8 mouse cellular contexts compared by ENCODE assay signal in the genomic region with DNA sequence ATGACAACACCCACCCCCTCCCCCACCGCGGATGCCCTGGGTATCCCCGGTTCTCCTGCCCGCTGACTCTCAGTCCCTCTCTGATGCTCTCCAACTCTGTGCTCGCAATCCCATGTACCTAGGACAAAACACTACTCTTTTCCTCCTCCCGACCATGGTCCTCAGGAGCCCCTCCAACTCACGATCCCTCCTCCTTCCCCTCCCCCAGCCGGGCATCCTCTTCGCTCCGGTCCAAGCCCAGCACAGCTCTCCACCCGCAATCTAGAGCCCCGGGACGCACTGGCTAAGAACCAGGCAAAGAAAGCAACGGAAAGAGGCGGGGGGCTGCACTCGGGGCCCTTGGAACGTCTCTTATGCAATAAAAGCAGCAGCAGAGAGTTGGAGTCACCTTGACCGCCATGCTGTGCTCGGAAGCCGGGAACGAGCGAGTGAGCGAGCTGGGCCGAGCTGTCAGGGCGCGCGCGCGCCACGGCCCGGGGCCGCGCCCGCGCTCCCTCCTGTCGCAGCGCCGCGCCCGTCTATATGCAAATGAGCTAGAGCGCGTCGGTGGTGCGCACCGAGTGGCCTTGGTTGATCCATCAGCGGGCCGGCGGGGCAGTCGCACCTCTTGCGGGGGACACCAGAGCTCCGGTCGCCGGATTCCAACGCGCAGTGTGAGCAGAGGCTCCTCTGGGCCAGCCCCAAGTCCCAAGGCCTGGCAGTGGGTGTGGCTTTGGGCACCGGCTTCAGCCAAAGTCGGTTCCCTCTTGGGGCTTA. TPM values are rescaled to one million over a fixed set of nuclear protein-coding genes. Genes with fewer than 3 reads are reported as not detected.
DNase-seq lines count a peak whose midpoint lies in the region; ATAC-seq lines count a peak whose summit lies in the region.

A gene (minus strand): TSS at position 625 of the 756 bp plus-strand sequence.

- no peaks in the 10 kb centered on the region for H3K9me3 ChIP-seq in hindbrain, embryonic 15.5 days

- H3K4me1 ChIP-seq in hindbrain, embryonic 15.5 days (replicated peaks): peaks cover 29% of the 10 kb centered on the region

- WGBS in hindbrain, embryonic 15.5 days: under 1% methylated on average over 57 of the region's 57 CpGs

- H3K4me2 ChIP-seq in hindbrain, embryonic 15.5 days: peak within 1 kb of the TSS; percentile 66

- H3K36me3 ChIP-seq in hindbrain, embryonic 15.5 days: no peaks in the 10 kb centered on the region

- H3K27me3 ChIP-seq in hindbrain, embryonic 15.5 days: no peaks in the 10 kb centered on the region

- ATAC-seq in hindbrain, embryonic 15.5 days (ENCODE audit: low FRiP score, low read depth): peak; percentile 95

- H3K27ac ChIP-seq in hindbrain, embryonic 15.5 days (replicated peaks): peak within 1 kb of the TSS; percentile 92

- peak within 1 kb of the TSS; percentile 80 for H3K4me3 ChIP-seq in hindbrain, embryonic 15.5 days

- H3K9ac ChIP-seq in hindbrain, embryonic 15.5 days: peak within 1 kb of the TSS; percentile 87

- peak; percentile 94 for DNase-seq in ZHBTc4 (ENCODE audit: low read depth, low spot score)
- DNase-seq in cerebellum, postnatal 4 days (ENCODE audit: low spot score in 2 of 2): peak; percentile 46 to 74
- peak; percentile 90 for DNase-seq in gastrocnemius, adult 18-20 months (ENCODE audit: low spot score)
- DNase-seq in left cerebral cortex, adult 11 months (ENCODE audit: low spot score): peak; percentile 51
- DNase-seq in lung, postnatal 4 days: peak; percentile 82 to 89
- DNase-seq in retina, postnatal 1 day: peak; percentile 92
- peak; percentile 60 to 76 for DNase-seq in urinary bladder, adult 18-20 months (ENCODE audit: low spot score in 2 of 2)

RNA-seq across cellular contexts. Expression of the gene that starts here (rescaled TPM):
- total RNA-seq in gastrocnemius, adult 18-20 months (2021): 100 to 1,000 TPM; 379 to 427 TPM
- polyA plus RNA-seq in hindbrain, embryonic 15.5 days (2015; fragmentation: Nextera tagmentation; extraction: Ambion mirVana): 105 and 112 TPM in 2 replicates

Comparison
In these comparisons a context has a peak if more than half of its experiments do, and no peak if none do; other contexts are left out.
1. Peak in every context shown above with its lines: DNase-seq, ATAC-seq, H3K4me3 ChIP-seq and H3K27ac ChIP-seq.